Mouse (Mus musculus) C2C12 (cell line): ENCODE results near the gene Slc29a1. TPM values are rescaled to one million over a fixed set of nuclear protein-coding genes. Genes with fewer than 3 reads are reported as not detected.

Experiments used
- H3K27me3 ChIP-seq: one replicate; pipeline ENCODE4 v1.6.1; 2011; ENCODE audit not compliant: control insufficient read depth, insufficient read depth, insufficient read length
- H3K36me3 ChIP-seq: one replicate; pipeline ENCODE4 v1.6.1; 2011; ENCODE audit not compliant: control insufficient read depth, insufficient read depth
- H3K4me3 ChIP-seq: one replicate; pipeline ENCODE4 v1.5.1; 2011; ENCODE audit warnings: mild to moderate bottlenecking, control low read depth; ENCODE audit not compliant: poor library complexity, insufficient read depth, severe bottlenecking
- H3K79me2 ChIP-seq: one replicate; pipeline ENCODE4 v1.6.1; 2011; ENCODE audit not compliant: control insufficient read depth, insufficient read depth
- H3K79me3 ChIP-seq: one replicate; pipeline ENCODE4 v1.6.1; 2011; ENCODE audit warnings: low read depth, control low read depth
- H3ac ChIP-seq: one replicate; pipeline ENCODE3; 2011; ENCODE audit warnings: low read depth; ENCODE audit not compliant: control insufficient read depth, insufficient read length
- CEBPB ChIP-seq: IDR thresholded peaks from one replicate; pipeline ENCODE4 v1.6.1; 2011; ENCODE audit warnings: low read depth, mild to moderate bottlenecking, control low read depth, moderate library complexity
- CTCF ChIP-seq: IDR thresholded peaks from one replicate; pipeline ENCODE4 v1.5.1; 2011; ENCODE audit not compliant: control insufficient read depth, insufficient read depth, insufficient read length
- FOSL1 ChIP-seq: IDR thresholded peaks from one replicate; pipeline ENCODE4 v1.8.0; 2011; ENCODE audit warnings: mild to moderate bottlenecking, low read length; ENCODE audit not compliant: poor library complexity, insufficient read depth, severe bottlenecking
- MAX ChIP-seq: IDR thresholded peaks from one replicate; pipeline ENCODE4 v1.6.1; 2011; ENCODE audit warnings: mild to moderate bottlenecking, control low read depth
- MYOD1 ChIP-seq: IDR thresholded peaks from one replicate; pipeline ENCODE4 v1.6.1; 2011; ENCODE audit warnings: low read depth; ENCODE audit not compliant: control insufficient read depth, insufficient read length
- MYOG ChIP-seq: IDR thresholded peaks from one replicate; pipeline ENCODE4 v1.6.1; 2011; ENCODE audit not compliant: control insufficient read depth, insufficient read length; ENCODE audit errors: extremely low read depth
- USF1 ChIP-seq: IDR thresholded peaks from one replicate; pipeline ENCODE4 v1.6.1; 2011; ENCODE audit warnings: low read depth, mild to moderate bottlenecking, control low read depth, moderate library complexity
- polyA plus RNA-seq: library from polyadenylated mRNA; unstranded; fragments of >200 nt; fragmentation: generic; extraction: Trizol; gene quantifications from one replicate; pipeline ENCODE4 v1.2.1, GENCODE M21; 2012; ENCODE audit warnings: missing spikeins

Slc29a1 gene
- polyA plus RNA-seq, 1 experiment, result 264 TPM

- Histone ChIP-seq H3K27me3 (no peaks in the 10 kb centered on the region), H3K79me3 (peaks cover 9% of the 10 kb centered on the region), H3ac (no peak overlapping the region), H3K79me2 (peaks cover 21% of the 10 kb centered on the region), H3K36me3 (peaks cover under 1% of the 10 kb centered on the region), H3K4me3 (no peak overlapping the region)
- TF ChIP-seq MYOG, result no peak
These were observed 39.5 kb downstream of the Slc29a1 start for GRCm38 (mm10) chr17:45559732-45560525.

GRCm38 (mm10) chr17:45557998-45558862 is 41.2 kb downstream of the Slc29a1 start:
- H3K4me3 ChIP-seq, result no peak overlapping the region
- H3K79me2 ChIP-seq, result peaks cover 10% of the 10 kb centered on the region
- H3K79me3 ChIP-seq, result no peaks in the 10 kb centered on the region
- H3K36me3 ChIP-seq, result no peaks in the 10 kb centered on the region
- TF ChIP-seq MAX (no peak), CEBPB (no peak), MYOD1 (no peak)
- no peaks in the 10 kb centered on the region for H3K27me3 ChIP-seq
- H3ac ChIP-seq, result no peak overlapping the region

GRCm38 (mm10) chr17:45557246-45557824 is 42.1 kb downstream of the Slc29a1 start:
- no peaks in the 10 kb centered on the region for H3K79me3 ChIP-seq
- no peak overlapping the region for H3K4me3 ChIP-seq
- TF ChIP-seq MYOD1, result no peak
- TF ChIP-seq CEBPB, result no peak
- no peak for TF ChIP-seq MYOG
- no peak for TF ChIP-seq USF1
- TF ChIP-seq CTCF, result no peak
- TF ChIP-seq MAX, result no peak
- no peak for TF ChIP-seq FOSL1
- no peaks in the 10 kb centered on the region for H3K27me3 ChIP-seq
- H3K36me3 ChIP-seq, result no peaks in the 10 kb centered on the region
- no peak overlapping the region for H3ac ChIP-seq
- H3K79me2 ChIP-seq, result peaks cover 10% of the 10 kb centered on the region

- H3K4me3 ChIP-seq, result peak overlapping the region; percentile 42
- H3K27me3 ChIP-seq, result no peaks in the 10 kb centered on the region
- H3K36me3 ChIP-seq, result no peaks in the 10 kb centered on the region
- peaks cover 10% of the 10 kb centered on the region for H3K79me2 ChIP-seq
- TF ChIP-seq MAX (no peak), FOSL1 (no peak), USF1 (no peak), CEBPB (no peak), MYOG (no peak), MYOD1 (no peak)
- no peaks in the 10 kb centered on the region for H3K79me3 ChIP-seq
- no peak overlapping the region for H3ac ChIP-seq
These were observed 42.7 kb downstream of the Slc29a1 start for GRCm38 (mm10) chr17:45556514-45557245.

GRCm38 (mm10) chr17:45556107-45556489 is 43.3 kb downstream of the Slc29a1 start:
- Histone ChIP-seq H3K27me3 (no peaks in the 10 kb centered on the region), H3K79me3 (no peaks in the 10 kb centered on the region), H3K79me2 (peaks cover 10% of the 10 kb centered on the region), H3K36me3 (no peaks in the 10 kb centered on the region), H3K4me3 (peak overlapping the region; percentile 42), H3ac (peak overlapping the region; percentile 52)
- no peak for TF ChIP-seq MAX
- TF ChIP-seq CTCF, result no peak
- no peak for TF ChIP-seq MYOD1
- TF ChIP-seq FOSL1, result no peak
- TF ChIP-seq USF1, result no peak
- TF ChIP-seq MYOG, result no peak
- TF ChIP-seq CEBPB, result no peak
